Mouse (Mus musculus) ES-Bruce4 (cell line): Measurements from ENCODE around the gene Mrgpra6. TPM values are rescaled to one million over a fixed set of nuclear protein-coding genes. Genes with fewer than 3 reads are reported as not detected.

ENCODE experiments used
- H3K27ac ChIP-seq: 2 replicates; pipeline ENCODE4 v1.5.1; 2012; ENCODE audit warnings: low read length, inconsistent platforms; ENCODE audit not compliant: insufficient read depth
- H3K27me3 ChIP-seq: 2 replicates; pipeline ENCODE4 v1.6.1; 2012; ENCODE audit warnings: mild to moderate bottlenecking, low read length, inconsistent platforms; ENCODE audit not compliant: control insufficient read depth, poor library complexity, insufficient read depth, severe bottlenecking
- H3K36me3 ChIP-seq: 2 replicates; pipeline ENCODE4 v1.6.1; 2012; ENCODE audit warnings: inconsistent platforms, mild to moderate bottlenecking, low read length, moderate library complexity; ENCODE audit not compliant: control insufficient read depth, poor library complexity, insufficient read depth, severe bottlenecking
- H3K4me1 ChIP-seq: one replicate; pipeline ENCODE4 v1.8.1; 2011; ENCODE audit warnings: low read length; ENCODE audit not compliant: control insufficient read depth, insufficient read depth
- H3K4me3 ChIP-seq: 2 replicates; pipeline ENCODE4 v1.5.1; 2011; ENCODE audit warnings: low read depth, mild to moderate bottlenecking, low read length
- H3K9ac ChIP-seq: 2 replicates; pipeline ENCODE4 v1.6.1; 2012; ENCODE audit warnings: low read depth, mild to moderate bottlenecking, inconsistent platforms; ENCODE audit not compliant: poor library complexity, severe bottlenecking
- H3K9me3 ChIP-seq: replicated peaks from 2 replicates; pipeline ENCODE4 v1.6.1; 2012; ENCODE audit warnings: mild to moderate bottlenecking, low read length, inconsistent platforms; ENCODE audit not compliant: control insufficient read depth, poor library complexity, insufficient read depth, severe bottlenecking
- CTCF ChIP-seq: IDR thresholded peaks from one replicate; pipeline ENCODE4 v1.8.1; 2011; ENCODE audit warnings: low read depth, low read length
- EP300 ChIP-seq: IDR thresholded peaks from 2 replicates; pipeline ENCODE4 v1.6.1; 2011; ENCODE audit warnings: low read depth, low read length; ENCODE audit not compliant: insufficient read depth
- POLR2A ChIP-seq: IDR thresholded peaks from one replicate; pipeline ENCODE4 v1.8.1; 2011; ENCODE audit warnings: low read length; ENCODE audit not compliant: insufficient read depth
- polyA plus RNA-seq: library from polyadenylated mRNA; stranded (reverse); fragments of >200 nt; gene quantifications from 2 replicates; pipeline ENCODE4 v1.2.4, GENCODE M21; 2011; ENCODE audit warnings: low read depth; ENCODE audit not compliant: missing spikeins, insufficient read depth, insufficient read length

The Mrgpra6 gene
- polyA plus RNA-seq, 1 experiment = not detected

- Histone ChIP-seq H3K9ac (no peak overlapping the region), H3K9me3 (no peaks in the 10 kb centered on the region), H3K36me3 (no peaks in the 10 kb centered on the region), H3K4me3 (no peak overlapping the region), H3K27me3 (no peaks in the 10 kb centered on the region), H3K27ac (no peak overlapping the region), H3K4me1 (no peaks in the 10 kb centered on the region)
- no peak for TF ChIP-seq CTCF
- TF ChIP-seq EP300 = no peak
- TF ChIP-seq POLR2A = no peak
Observed at GRCm38 (mm10) chr7:47163203-47163602, 41.5 kb downstream of the Mrgpra6 start.

GRCm38 (mm10) chr7:47158451-47158850, 46.3 kb downstream of the Mrgpra6 start:
- no peak overlapping the region for H3K9ac ChIP-seq
- H3K4me1 ChIP-seq = no peaks in the 10 kb centered on the region
- H3K4me3 ChIP-seq = no peak overlapping the region
- no peak overlapping the region for H3K27ac ChIP-seq
- H3K27me3 ChIP-seq = no peaks in the 10 kb centered on the region
- no peaks in the 10 kb centered on the region for H3K9me3 ChIP-seq
- TF ChIP-seq CTCF (no peak), POLR2A (no peak), EP300 (no peak)
- H3K36me3 ChIP-seq = no peaks in the 10 kb centered on the region

- H3K9me3 ChIP-seq = no peaks in the 10 kb centered on the region
- no peak overlapping the region for H3K27ac ChIP-seq
- no peaks in the 10 kb centered on the region for H3K36me3 ChIP-seq
- no peak overlapping the region for H3K9ac ChIP-seq
- TF ChIP-seq EP300 (no peak), POLR2A (no peak), CTCF (no peak)
- no peaks in the 10 kb centered on the region for H3K27me3 ChIP-seq
- H3K4me3 ChIP-seq = no peak overlapping the region
- no peaks in the 10 kb centered on the region for H3K4me1 ChIP-seq
Observed at GRCm38 (mm10) chr7:47157743-47158142, 47.0 kb downstream of the Mrgpra6 start.

- no peak overlapping the region for H3K27ac ChIP-seq
- no peak overlapping the region for H3K9ac ChIP-seq
- no peak for TF ChIP-seq CTCF
- TF ChIP-seq EP300 = no peak
- no peak for TF ChIP-seq POLR2A
- no peaks in the 10 kb centered on the region for H3K4me1 ChIP-seq
- no peak overlapping the region for H3K4me3 ChIP-seq
- no peaks in the 10 kb centered on the region for H3K9me3 ChIP-seq
- no peaks in the 10 kb centered on the region for H3K36me3 ChIP-seq
- no peaks in the 10 kb centered on the region for H3K27me3 ChIP-seq
Observed at GRCm38 (mm10) chr7:47155849-47156248, 48.9 kb downstream of the Mrgpra6 start.

GRCm38 (mm10) chr7:47155396-47155795, 49.3 kb downstream of the Mrgpra6 start:
- no peak overlapping the region for H3K9ac ChIP-seq
- H3K27me3 ChIP-seq = no peaks in the 10 kb centered on the region
- H3K4me1 ChIP-seq = no peaks in the 10 kb centered on the region
- no peaks in the 10 kb centered on the region for H3K9me3 ChIP-seq
- H3K4me3 ChIP-seq = no peak overlapping the region
- no peaks in the 10 kb centered on the region for H3K36me3 ChIP-seq
- TF ChIP-seq CTCF (peak; percentile 11), EP300 (no peak), POLR2A (no peak)
- no peak overlapping the region for H3K27ac ChIP-seq

GRCm38 (mm10) chr7:47150420-47151061, 54.2 kb downstream of the Mrgpra6 start:
- no peaks in the 10 kb centered on the region for H3K9me3 ChIP-seq
- no peak overlapping the region for H3K9ac ChIP-seq
- H3K4me3 ChIP-seq = no peak overlapping the region
- no peaks in the 10 kb centered on the region for H3K36me3 ChIP-seq
- H3K27me3 ChIP-seq = no peaks in the 10 kb centered on the region
- no peak overlapping the region for H3K27ac ChIP-seq
- TF ChIP-seq EP300 (no peak), POLR2A (no peak), CTCF (no peak)
- no peaks in the 10 kb centered on the region for H3K4me1 ChIP-seq
